Mouse (Mus musculus): ENCODE results near the gene Fgf14. TPM values are rescaled to one million over a fixed set of nuclear protein-coding genes. Genes with fewer than 3 reads are reported as not detected.
A peak's percentile ranks its signal among the peaks of the same experiment; 100 is the strongest.
"Not testable (repeated sequence)": the region's sequence is repeated elsewhere in the genome, so short reads cannot be mapped to it uniquely, and the experiment has no call there.

Fgf14 gene
- polyA plus RNA-seq, 1 experiment from 2014 or later, result 6.7 TPM

- Histone ChIP-seq H3K4me1 (replicated peaks; ENCODE audit: control insufficient read depth, insufficient read depth, low read length) (no peaks in the 10 kb centered on the region), H3K27me3 (ENCODE audit: control insufficient read depth, insufficient read depth, low read length) (no peaks in the 10 kb centered on the region), H3K27ac (ENCODE audit: low read depth, low read length) (no peak overlapping the region), H3K36me3 (ENCODE audit: control insufficient read depth, insufficient read depth, low read length) (no peaks in the 10 kb centered on the region), H3K9ac (ENCODE audit: low read length) (no peak overlapping the region), H3K4me3 (ENCODE audit: low read depth, low read length) (no peak overlapping the region), H3K9me3 (ENCODE audit: control insufficient read depth, low read length) (no peaks in the 10 kb centered on the region), H3K4me2 (ENCODE audit: low read depth, low read length, severe bottlenecking) (no peak overlapping the region)
- ATAC-seq (replicated peaks; ENCODE audit: low FRiP score), result no peak
- 93% methylated on average over 1 of the region's 1 CpGs for WGBS
- no peak for DNase-seq (ENCODE audit: low spot score)
Observed at GRCm38 (mm10) chr14:124044016-124044415, 632.9 kb downstream of the Fgf14 start.

GRCm38 (mm10) chr14:124040651-124041050 is 636.3 kb downstream of the Fgf14 start:
- DNase-seq (ENCODE audit: low spot score) (no peak), ATAC-seq (replicated peaks; ENCODE audit: low FRiP score) (no peak)
- H3K9me3 ChIP-seq (ENCODE audit: control insufficient read depth, low read length), result no peaks in the 10 kb centered on the region
- H3K4me1 ChIP-seq (replicated peaks; ENCODE audit: control insufficient read depth, insufficient read depth, low read length), result no peaks in the 10 kb centered on the region
- WGBS, result 56% methylated on average over 1 of the region's 1 CpGs
- H3K36me3 ChIP-seq (ENCODE audit: control insufficient read depth, insufficient read depth, low read length), result no peaks in the 10 kb centered on the region
- no peak overlapping the region for H3K4me2 ChIP-seq (ENCODE audit: low read depth, low read length, severe bottlenecking)
- no peak overlapping the region for H3K27ac ChIP-seq (ENCODE audit: low read depth, low read length)
- H3K27me3 ChIP-seq (ENCODE audit: control insufficient read depth, insufficient read depth, low read length), result no peaks in the 10 kb centered on the region
- no peak overlapping the region for H3K4me3 ChIP-seq (ENCODE audit: low read depth, low read length)
- no peak overlapping the region for H3K9ac ChIP-seq (ENCODE audit: low read length)

GRCm38 (mm10) chr14:124037434-124037833 is 639.5 kb downstream of the Fgf14 start:
- WGBS, result 65% methylated on average over 4 of the region's 4 CpGs
- Histone ChIP-seq H3K4me1 (replicated peaks; ENCODE audit: control insufficient read depth, insufficient read depth, low read length) (no peaks in the 10 kb centered on the region), H3K9ac (ENCODE audit: low read length) (no peak overlapping the region), H3K9me3 (ENCODE audit: control insufficient read depth, low read length) (no peaks in the 10 kb centered on the region), H3K36me3 (ENCODE audit: control insufficient read depth, insufficient read depth, low read length) (no peaks in the 10 kb centered on the region), H3K27me3 (ENCODE audit: control insufficient read depth, insufficient read depth, low read length) (no peaks in the 10 kb centered on the region), H3K4me3 (ENCODE audit: low read depth, low read length) (no peak overlapping the region), H3K4me2 (ENCODE audit: low read depth, low read length, severe bottlenecking) (no peak overlapping the region), H3K27ac (ENCODE audit: low read depth, low read length) (no peak overlapping the region)
- ATAC-seq (replicated peaks; ENCODE audit: low FRiP score) (no peak), DNase-seq (ENCODE audit: low spot score) (no peak)

GRCm38 (mm10) chr14:124036575-124037205 is 640.2 kb downstream of the Fgf14 start:
- no peak overlapping the region for H3K27ac ChIP-seq (ENCODE audit: low read depth, low read length)

GRCm38 (mm10) chr14:124033302-124033701 is 643.6 kb downstream of the Fgf14 start:
- H3K4me3 ChIP-seq (ENCODE audit: low read depth, low read length); H3K27ac ChIP-seq (ENCODE audit: low read depth, low read length); H3K27me3 ChIP-seq (ENCODE audit: control insufficient read depth, insufficient read depth, low read length); H3K9me3 ChIP-seq (ENCODE audit: control insufficient read depth, low read length); H3K9ac ChIP-seq (ENCODE audit: low read length); DNase-seq (ENCODE audit: low spot score); ATAC-seq (replicated peaks; ENCODE audit: low FRiP score); H3K4me1 ChIP-seq (replicated peaks; ENCODE audit: control insufficient read depth, insufficient read depth, low read length); H3K36me3 ChIP-seq (ENCODE audit: control insufficient read depth, insufficient read depth, low read length); H3K4me2 ChIP-seq (ENCODE audit: low read depth, low read length, severe bottlenecking): not testable (repeated sequence)
- WGBS, result 42% methylated on average over 3 of the region's 3 CpGs

More at GRCm38 (mm10) chr14:124036575-124037205, 640.2 kb downstream of the Fgf14 start:
- no peak overlapping the region for H3K9ac ChIP-seq (ENCODE audit: low read length)
- H3K4me3 ChIP-seq (ENCODE audit: low read depth, low read length), result no peak overlapping the region
- ATAC-seq (replicated peaks; ENCODE audit: low FRiP score) (peak; percentile 69), DNase-seq (ENCODE audit: low spot score) (no peak)
- H3K4me2 ChIP-seq (ENCODE audit: low read depth, low read length, severe bottlenecking), result no peak overlapping the region
- H3K9me3 ChIP-seq (ENCODE audit: control insufficient read depth, low read length), result no peaks in the 10 kb centered on the region
- H3K4me1 ChIP-seq (replicated peaks; ENCODE audit: control insufficient read depth, insufficient read depth, low read length), result no peaks in the 10 kb centered on the region
- no peaks in the 10 kb centered on the region for H3K27me3 ChIP-seq (ENCODE audit: control insufficient read depth, insufficient read depth, low read length)
- 13% methylated on average over 1 of the region's 1 CpGs for WGBS
- no peaks in the 10 kb centered on the region for H3K36me3 ChIP-seq (ENCODE audit: control insufficient read depth, insufficient read depth, low read length)

- no peak for ATAC-seq (replicated peaks; ENCODE audit: low FRiP score)
- Histone ChIP-seq H3K4me1 (replicated peaks; ENCODE audit: control insufficient read depth, insufficient read depth, low read length) (no peaks in the 10 kb centered on the region), H3K4me3 (ENCODE audit: low read depth, low read length) (no peak overlapping the region), H3K27ac (ENCODE audit: low read depth, low read length) (no peak overlapping the region), H3K9ac (ENCODE audit: low read length) (no peak overlapping the region), H3K36me3 (ENCODE audit: control insufficient read depth, insufficient read depth, low read length) (no peaks in the 10 kb centered on the region), H3K27me3 (ENCODE audit: control insufficient read depth, insufficient read depth, low read length) (no peaks in the 10 kb centered on the region), H3K9me3 (ENCODE audit: control insufficient read depth, low read length) (no peaks in the 10 kb centered on the region), H3K4me2 (ENCODE audit: low read depth, low read length, severe bottlenecking) (no peak overlapping the region)
- no peak for DNase-seq (ENCODE audit: low spot score)
- 89% methylated on average over 1 of the region's 1 CpGs for WGBS
Observed at GRCm38 (mm10) chr14:124027886-124028670, 648.8 kb downstream of the Fgf14 start.

- ATAC-seq (replicated peaks; ENCODE audit: low FRiP score) (no peak), DNase-seq (ENCODE audit: low spot score) (no peak)
- no peak overlapping the region for H3K9ac ChIP-seq (ENCODE audit: low read length)
- no peaks in the 10 kb centered on the region for H3K9me3 ChIP-seq (ENCODE audit: control insufficient read depth, low read length)
- H3K36me3 ChIP-seq (ENCODE audit: control insufficient read depth, insufficient read depth, low read length), result no peaks in the 10 kb centered on the region
- no peaks in the 10 kb centered on the region for H3K27me3 ChIP-seq (ENCODE audit: control insufficient read depth, insufficient read depth, low read length)
- H3K4me2 ChIP-seq (ENCODE audit: low read depth, low read length, severe bottlenecking), result no peak overlapping the region
- no peak overlapping the region for H3K27ac ChIP-seq (ENCODE audit: low read depth, low read length)
- H3K4me1 ChIP-seq (replicated peaks; ENCODE audit: control insufficient read depth, insufficient read depth, low read length), result no peaks in the 10 kb centered on the region
- no peak overlapping the region for H3K4me3 ChIP-seq (ENCODE audit: low read depth, low read length)
- WGBS, result 74% methylated on average over 2 of the region's 2 CpGs
Observed at GRCm38 (mm10) chr14:123990591-123991195, 686.2 kb downstream of the Fgf14 start.

- Histone ChIP-seq H3K4me2 (ENCODE audit: low read depth, low read length, severe bottlenecking) (no peak overlapping the region), H3K27me3 (ENCODE audit: control insufficient read depth, insufficient read depth, low read length) (no peaks in the 10 kb centered on the region), H3K9ac (ENCODE audit: low read length) (no peak overlapping the region), H3K4me1 (replicated peaks; ENCODE audit: control insufficient read depth, insufficient read depth, low read length) (no peaks in the 10 kb centered on the region), H3K36me3 (ENCODE audit: control insufficient read depth, insufficient read depth, low read length) (no peaks in the 10 kb centered on the region), H3K4me3 (ENCODE audit: low read depth, low read length) (no peak overlapping the region), H3K9me3 (ENCODE audit: control insufficient read depth, low read length) (no peaks in the 10 kb centered on the region), H3K27ac (ENCODE audit: low read depth, low read length) (no peak overlapping the region)
- no peak for DNase-seq (ENCODE audit: low spot score)
- 94% methylated on average over 6 of the region's 6 CpGs for WGBS
- no peak for ATAC-seq (replicated peaks; ENCODE audit: low FRiP score)
Observed at GRCm38 (mm10) chr14:123967996-123968395, 708.9 kb downstream of the Fgf14 start.
